Mouse (Mus musculus) forebrain, embryonic 15.5 days (tissue): ENCODE measurements at regions not wholly inside any gene's neighbourhood (a gene's known extent, or its start where the extent isn't known, plus 50 kb on each side); places are given as distances from the start of the nearest gene placed in this dataset.
A peak's percentile ranks its signal among the peaks of the same experiment; 100 is the strongest.

ENCODE experiments used
- ATAC-seq: fragments of 200-750 bp; cut with Nextera tagmentation; replicated peaks from 2 replicates; pipeline ENCODE4 v1.8.0; 2017; ENCODE audit warnings: mild to moderate bottlenecking, moderate TSS enrichment, moderate library complexity
- H3K27ac ChIP-seq: fragments of 300-500 bp; sonication (generic); replicated peaks from 2 replicates; pipeline ENCODE4 v1.5.1; 2015; ENCODE audit warnings: mild to moderate bottlenecking, inconsistent platforms
- H3K27me3 ChIP-seq: fragments of 300-500 bp; sonication (generic); 2 replicates; pipeline ENCODE4 v1.6.1; 2015; ENCODE audit warnings: inconsistent platforms
- H3K36me3 ChIP-seq: fragments of 300-500 bp; sonication (generic); 2 replicates; pipeline ENCODE4 v1.6.1; 2015; ENCODE audit warnings: mild to moderate bottlenecking, inconsistent platforms
- H3K4me1 ChIP-seq: fragments of 300-500 bp; sonication (generic); 2 replicates; pipeline ENCODE4 v1.6.1; 2015; ENCODE audit warnings: inconsistent platforms
- H3K4me2 ChIP-seq: fragments of 300-500 bp; sonication (generic); replicated peaks from 2 replicates; pipeline ENCODE4 v1.6.1; 2015; ENCODE audit warnings: mild to moderate bottlenecking, inconsistent platforms
- H3K4me3 ChIP-seq: fragments of 300-500 bp; sonication (generic); 2 replicates; pipeline ENCODE4 v1.5.1; 2015; ENCODE audit warnings: mild to moderate bottlenecking, inconsistent platforms
- H3K9ac ChIP-seq: fragments of 300-500 bp; sonication (generic); replicated peaks from 2 replicates; pipeline ENCODE4 v1.6.1; 2015; ENCODE audit warnings: mild to moderate bottlenecking, inconsistent platforms
- H3K9me3 ChIP-seq: fragments of 300-500 bp; sonication (generic); 2 replicates; pipeline ENCODE4 v1.6.1; 2016; ENCODE audit warnings: inconsistent platforms
- WGBS: fragments of 180-500 bp; shearing (Covaris S2); methylation state at CpG from one replicate; pipeline ENCODE4 v1.1.7; 2015; ENCODE audit warnings: mixed read lengths; 5-methylcytosine and 5-hydroxymethylcytosine counted together

GRCm38 (mm10) chr8:49282401-49282800 is 438.6 kb upstream of the Tenm3 start:
- no peak for ATAC-seq
- Histone ChIP-seq H3K4me1 (no peaks in the 10 kb centered on the region), H3K27ac (no peak overlapping the region), H3K4me3 (no peak overlapping the region), H3K36me3 (no peaks in the 10 kb centered on the region), H3K4me2 (no peak overlapping the region), H3K9ac (no peak overlapping the region), H3K27me3 (no peaks in the 10 kb centered on the region), H3K9me3 (no peaks in the 10 kb centered on the region)
- 49% methylated on average over 4 of the region's 4 CpGs for WGBS

DNA sequence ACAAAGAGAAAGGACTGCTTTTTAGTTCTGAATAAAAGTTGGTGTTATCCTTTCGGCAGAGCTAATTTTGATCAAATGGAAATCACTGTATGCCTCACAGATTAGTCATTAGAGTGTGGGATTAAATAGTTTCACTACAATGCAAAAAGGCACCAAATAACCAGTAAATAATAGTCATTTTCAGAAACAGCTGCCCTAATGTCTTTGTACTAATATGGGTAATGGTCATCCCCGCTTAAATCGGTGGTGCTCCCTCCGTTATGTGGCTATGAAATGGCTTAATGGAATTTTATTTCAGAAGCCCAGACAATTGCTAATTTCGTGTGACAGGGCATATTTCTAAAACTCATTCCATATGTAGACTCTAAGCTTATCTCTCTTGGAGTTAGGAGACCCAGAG is 437.5 kb upstream of the Tenm3 start:
- no peak overlapping the region for H3K4me2 ChIP-seq
- WGBS = 36% methylated on average over 5 of the region's 5 CpGs
- no peaks in the 10 kb centered on the region for H3K4me1 ChIP-seq
- no peak overlapping the region for H3K27ac ChIP-seq
- no peak overlapping the region for H3K4me3 ChIP-seq
- no peaks in the 10 kb centered on the region for H3K9me3 ChIP-seq
- H3K36me3 ChIP-seq = no peaks in the 10 kb centered on the region
- H3K9ac ChIP-seq = no peak overlapping the region
- no peaks in the 10 kb centered on the region for H3K27me3 ChIP-seq
- ATAC-seq = no peak

GRCm38 (mm10) chr8:49274031-49274430 is 430.3 kb upstream of the Tenm3 start:
- Histone ChIP-seq H3K4me2 (no peak overlapping the region), H3K27me3 (no peaks in the 10 kb centered on the region), H3K9me3 (no peaks in the 10 kb centered on the region), H3K4me1 (no peaks in the 10 kb centered on the region), H3K4me3 (no peak overlapping the region), H3K9ac (no peak overlapping the region), H3K36me3 (no peaks in the 10 kb centered on the region), H3K27ac (no peak overlapping the region)
- 88% methylated on average over 4 of the region's 4 CpGs for WGBS
- no peak for ATAC-seq

- no peak overlapping the region for H3K4me2 ChIP-seq
- H3K9me3 ChIP-seq = no peaks in the 10 kb centered on the region
- WGBS = 94% methylated on average over 1 of the region's 1 CpGs
- no peak for ATAC-seq
- no peak overlapping the region for H3K9ac ChIP-seq
- H3K27me3 ChIP-seq = no peaks in the 10 kb centered on the region
- no peak overlapping the region for H3K4me3 ChIP-seq
- no peak overlapping the region for H3K27ac ChIP-seq
- H3K36me3 ChIP-seq = no peaks in the 10 kb centered on the region
- H3K4me1 ChIP-seq = no peaks in the 10 kb centered on the region
These were observed 429.4 kb upstream of the Tenm3 start for GRCm38 (mm10) chr8:49273109-49273508.

GRCm38 (mm10) chr8:49263416-49263815 is 419.7 kb upstream of the Tenm3 start:
- no peak overlapping the region for H3K9ac ChIP-seq
- no peak overlapping the region for H3K4me3 ChIP-seq
- peaks cover 10% of the 10 kb centered on the region for H3K4me1 ChIP-seq
- no peak for ATAC-seq
- no peaks in the 10 kb centered on the region for H3K27me3 ChIP-seq
- no peaks in the 10 kb centered on the region for H3K36me3 ChIP-seq
- 37% methylated on average over 6 of the region's 6 CpGs for WGBS
- no peaks in the 10 kb centered on the region for H3K9me3 ChIP-seq
- H3K4me2 ChIP-seq = no peak overlapping the region
- no peak overlapping the region for H3K27ac ChIP-seq

DNA sequence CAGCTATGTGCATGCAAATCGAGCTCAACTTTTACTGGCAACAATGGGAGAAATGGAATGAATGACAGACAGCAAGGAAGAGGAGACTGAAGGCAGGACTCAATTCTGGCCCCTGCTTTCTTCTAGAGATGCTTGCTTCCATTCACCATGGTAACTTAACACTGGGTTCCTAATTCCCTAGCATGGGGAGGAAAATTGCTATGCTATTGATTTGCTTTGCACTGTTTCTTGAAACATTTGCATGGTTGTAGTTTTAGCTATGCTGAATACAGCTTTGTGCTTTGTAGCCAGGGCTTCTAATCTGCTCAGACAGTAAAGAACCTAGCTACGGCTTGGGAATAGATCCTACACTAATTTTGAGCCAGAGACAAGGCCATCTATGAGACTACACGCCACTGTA is 419.0 kb upstream of the Tenm3 start:
- ATAC-seq = peak; percentile 46
- H3K27ac ChIP-seq = no peak overlapping the region
- WGBS = 10% methylated on average over 3 of the region's 3 CpGs

GRCm38 (mm10) chr8:49255954-49256353 is 412.2 kb upstream of the Tenm3 start:
- H3K4me3 ChIP-seq = no peak overlapping the region
- H3K9me3 ChIP-seq = no peaks in the 10 kb centered on the region
- no peak overlapping the region for H3K9ac ChIP-seq
- H3K27ac ChIP-seq = no peak overlapping the region
- no peaks in the 10 kb centered on the region for H3K27me3 ChIP-seq
- H3K4me2 ChIP-seq = no peak overlapping the region
- WGBS = 82% methylated on average over 2 of the region's 2 CpGs
- ATAC-seq = no peak
- no peaks in the 10 kb centered on the region for H3K36me3 ChIP-seq
- H3K4me1 ChIP-seq = no peaks in the 10 kb centered on the region

More for the DNA sequence above, 419.0 kb upstream of the Tenm3 start:
- H3K4me3 ChIP-seq = no peak overlapping the region
- H3K4me1 ChIP-seq = peaks cover 10% of the 10 kb centered on the region
- H3K27me3 ChIP-seq = no peaks in the 10 kb centered on the region
- no peak overlapping the region for H3K9ac ChIP-seq
- H3K4me2 ChIP-seq = no peak overlapping the region
- no peaks in the 10 kb centered on the region for H3K36me3 ChIP-seq
- no peaks in the 10 kb centered on the region for H3K9me3 ChIP-seq

GRCm38 (mm10) chr8:49254311-49254828 is 410.6 kb upstream of the Tenm3 start:
- WGBS = 39% methylated on average over 3 of the region's 3 CpGs
- H3K36me3 ChIP-seq = no peaks in the 10 kb centered on the region
- no peak for ATAC-seq

GRCm38 (mm10) chr8:49243002-49243401 is 399.3 kb upstream of the Tenm3 start:
- H3K9ac ChIP-seq = no peak overlapping the region
- no peaks in the 10 kb centered on the region for H3K27me3 ChIP-seq
- H3K27ac ChIP-seq = no peak overlapping the region
- ATAC-seq = peak; percentile 71
- no peaks in the 10 kb centered on the region for H3K36me3 ChIP-seq
- no peak overlapping the region for H3K4me2 ChIP-seq
- H3K9me3 ChIP-seq = no peaks in the 10 kb centered on the region
- WGBS = 7% methylated on average over 5 of the region's 5 CpGs
- peaks cover 13% of the 10 kb centered on the region for H3K4me1 ChIP-seq
- H3K4me3 ChIP-seq = no peak overlapping the region

More at GRCm38 (mm10) chr8:49254311-49254828, 410.6 kb upstream of the Tenm3 start:
- Histone ChIP-seq H3K27me3 (no peaks in the 10 kb centered on the region), H3K9me3 (no peaks in the 10 kb centered on the region), H3K9ac (no peak overlapping the region), H3K4me2 (no peak overlapping the region), H3K4me1 (no peaks in the 10 kb centered on the region), H3K27ac (no peak overlapping the region), H3K4me3 (no peak overlapping the region)

DNA sequence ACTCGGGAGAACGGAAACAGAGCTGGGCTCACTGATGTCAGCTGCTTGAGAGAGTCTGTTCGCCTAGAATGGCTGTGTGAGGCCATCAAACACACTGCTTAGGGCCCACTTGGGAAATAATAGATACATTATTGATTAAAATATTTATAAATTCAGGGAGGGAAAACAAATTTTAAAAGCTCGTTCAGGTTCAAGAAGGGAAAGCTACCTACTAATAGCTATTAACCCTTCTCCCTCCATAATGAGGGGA is 393.0 kb upstream of the Tenm3 start:
- H3K27ac ChIP-seq = no peak overlapping the region
- no peak overlapping the region for H3K9ac ChIP-seq
- 18% methylated on average over 4 of the region's 4 CpGs for WGBS
- peaks cover 10% of the 10 kb centered on the region; the same call in 1 of the 2 replicates for H3K4me1 ChIP-seq
- H3K36me3 ChIP-seq = no peaks in the 10 kb centered on the region
- no peak overlapping the region for H3K4me2 ChIP-seq
- no peaks in the 10 kb centered on the region for H3K27me3 ChIP-seq
- H3K4me3 ChIP-seq = no peak overlapping the region
- no peaks in the 10 kb centered on the region for H3K9me3 ChIP-seq
- no peak for ATAC-seq

DNA sequence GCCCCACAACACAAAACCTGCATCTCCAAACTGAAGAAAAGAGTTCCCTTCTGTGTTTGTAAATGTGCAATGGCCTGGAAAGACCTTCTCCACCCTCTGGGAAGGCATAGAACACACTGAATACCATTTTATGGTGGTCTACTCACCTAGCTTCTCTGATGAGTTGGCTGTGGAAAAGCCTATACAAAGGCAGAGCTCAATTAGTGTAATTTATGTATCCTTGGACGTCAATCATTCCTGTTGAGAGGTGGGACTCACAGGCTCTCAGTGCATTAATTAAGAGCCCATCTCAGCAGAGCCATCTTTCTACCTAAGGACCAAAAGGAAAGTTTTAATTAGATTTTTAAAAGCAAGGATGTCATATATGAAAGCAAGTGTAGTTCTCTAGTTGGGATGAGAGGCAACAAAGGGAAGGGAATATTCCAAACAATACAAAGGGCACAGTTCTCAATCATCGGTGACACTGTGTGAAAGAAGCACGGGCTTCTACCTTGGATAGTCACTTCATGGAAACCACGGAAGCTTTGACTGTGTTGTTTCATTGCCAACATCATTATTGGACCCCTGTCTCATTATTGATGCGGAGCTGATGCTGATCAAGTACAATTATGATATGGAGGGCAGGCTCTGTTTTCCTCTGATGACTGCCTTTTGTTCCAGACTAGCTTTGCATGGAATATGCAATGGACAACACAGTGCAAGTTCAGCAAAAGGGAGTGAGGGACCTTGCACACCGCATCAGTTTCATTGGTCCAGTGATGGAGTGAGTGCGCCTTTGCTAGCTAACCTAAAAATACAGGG is 392.5 kb upstream of the Tenm3 start:
- Histone ChIP-seq H3K4me2 (no peak overlapping the region), H3K4me3 (no peak overlapping the region), H3K4me1 (peaks cover 10% of the 10 kb centered on the region; the same call in 1 of the 2 replicates), H3K9me3 (no peaks in the 10 kb centered on the region), H3K27me3 (no peaks in the 10 kb centered on the region), H3K36me3 (no peaks in the 10 kb centered on the region), H3K27ac (no peak overlapping the region), H3K9ac (no peak overlapping the region)
- ATAC-seq = peak; percentile 67
- 26% methylated on average over 7 of the region's 7 CpGs for WGBS

- no peak for ATAC-seq
- Histone ChIP-seq H3K4me3 (no peak overlapping the region), H3K36me3 (no peaks in the 10 kb centered on the region), H3K9me3 (no peaks in the 10 kb centered on the region), H3K4me1 (no peaks in the 10 kb centered on the region), H3K27me3 (no peaks in the 10 kb centered on the region), H3K4me2 (no peak overlapping the region), H3K9ac (no peak overlapping the region), H3K27ac (no peak overlapping the region)
- WGBS = 74% methylated on average over 18 of the region's 18 CpGs
These were observed 380.2 kb upstream of the Tenm3 start for GRCm38 (mm10) chr8:49223841-49224420.

- no peak overlapping the region for H3K4me3 ChIP-seq
- no peak overlapping the region for H3K27ac ChIP-seq
- no peaks in the 10 kb centered on the region for H3K9me3 ChIP-seq
- no peaks in the 10 kb centered on the region for H3K36me3 ChIP-seq
- ATAC-seq = 0 out of 2 replicates have a peak, but pooled peaks have one; percentile 26
- no peak overlapping the region for H3K4me2 ChIP-seq
- WGBS = 25% methylated on average over 4 of the region's 4 CpGs
- no peaks in the 10 kb centered on the region for H3K27me3 ChIP-seq
- no peak overlapping the region for H3K9ac ChIP-seq
- H3K4me1 ChIP-seq = peaks cover 11% of the 10 kb centered on the region; the same call in 1 of the 2 replicates
These were observed 351.5 kb upstream of the Tenm3 start for GRCm38 (mm10) chr8:49195333-49195640.
